18 mouse cellular contexts compared by ENCODE assay signal in the genomic region with DNA sequence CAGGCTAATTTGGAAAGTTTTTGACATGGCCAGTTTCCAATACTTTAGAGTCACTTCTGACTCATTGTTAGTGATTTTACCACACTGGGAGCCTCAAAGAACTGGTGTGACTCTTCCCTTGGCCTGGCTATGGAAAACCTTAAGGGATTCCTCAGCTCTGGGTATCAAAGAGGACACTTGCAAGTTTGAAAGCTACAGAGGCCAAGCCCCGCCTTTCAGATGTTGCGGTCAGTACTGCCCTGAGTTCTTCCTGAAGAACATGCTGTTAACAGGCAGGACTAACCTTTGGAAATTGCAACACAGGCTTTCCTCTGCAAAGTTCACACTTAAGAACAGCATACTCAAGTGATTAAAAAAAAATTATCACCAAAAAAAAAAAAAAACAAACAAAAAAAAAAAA. TPM values are rescaled to one million over a fixed set of nuclear protein-coding genes. Genes with fewer than 3 reads are reported as not detected.
DNase-seq lines count a peak whose midpoint lies in the region; ATAC-seq lines count a peak whose summit lies in the region.
"Had no signal": no experiment of that assay in that cellular context is flagged by ENCODE, and none has a peak within 500 bp of the region (broad histone marks: within the 10 kb centered on the region; RNA-seq: fewer than 3 reads in every experiment).

No protein-coding gene starts in this region.

- ATAC-seq in kidney, embryonic 14.5 days (ENCODE audit: low FRiP score, low TSS enrichment), result no peak
- ATAC-seq: inflammation-experienced regulatory T-cells, adult 6 months had no signal

- H3K36me3 ChIP-seq in kidney, embryonic 14.5 days (ENCODE audit: control insufficient read depth, insufficient read depth, low read length), result no peaks in the 10 kb centered on the region
- no peaks in the 10 kb centered on the region for H3K36me3 ChIP-seq in midbrain, embryonic 10.5 days
- H3K36me3 ChIP-seq: embryonic facial prominence, embryonic 15.5 days; hindbrain, embryonic 10.5 days; limb, embryonic 15.5 days; neural tube, embryonic 13.5 days had no signal

- no peak overlapping the region for H3K9ac ChIP-seq in kidney, embryonic 14.5 days (ENCODE audit: low read depth, low read length)
- H3K9ac ChIP-seq: embryonic facial prominence, embryonic 15.5 days; limb, embryonic 15.5 days; neural tube, embryonic 13.5 days had no signal

- peak; percentile 69 for DNase-seq in kidney, adult 8-10 months
- DNase-seq in 416B (ENCODE audit: low read depth) (peak; percentile 27), NIH3T3 (ENCODE audit: low read depth) (peak; percentile 53)
- DNase-seq in kidney, postnatal 36 days, result peak; percentile 73 to 85
- DNase-seq in yolk sac, embryonic 10.5 days (ENCODE audit: low spot score), result no peak
- DNase-seq in midbrain, embryonic 10.5 days (ENCODE audit: low spot score), result no peak
- DNase-seq: adrenal gland, postnatal 14 days; cerebellum, adult 9-10 months; gastrocnemius, postnatal 36 days; layer of hippocampus, adult 9-11 months; thymus, adult 2 months had no signal

- no peak overlapping the region for H3K4me2 ChIP-seq in kidney, embryonic 14.5 days (replicated peaks; ENCODE audit: low read depth, low read length)
- H3K4me2 ChIP-seq: embryonic facial prominence, embryonic 15.5 days; limb, embryonic 15.5 days; neural tube, embryonic 13.5 days had no signal

- no peak overlapping the region for H3K4me3 ChIP-seq in kidney, embryonic 14.5 days (ENCODE audit: low read length)
- H3K4me3 ChIP-seq in midbrain, embryonic 10.5 days, result no peak overlapping the region
- H3K4me3 ChIP-seq: embryonic facial prominence, embryonic 15.5 days; hindbrain, embryonic 10.5 days; limb, embryonic 15.5 days; neural tube, embryonic 13.5 days had no signal

- 0 out of 2 replicates have a peak, but pooled peaks cover 2% of the 10 kb centered on the region for H3K4me1 ChIP-seq in kidney, embryonic 14.5 days (ENCODE audit: control insufficient read depth, insufficient read depth, low read length)
- H3K4me1 ChIP-seq in midbrain, embryonic 10.5 days, result no peaks in the 10 kb centered on the region
- H3K4me1 ChIP-seq: embryonic facial prominence, embryonic 15.5 days; limb, embryonic 15.5 days; neural tube, embryonic 13.5 days had no signal

- H3K27ac ChIP-seq in kidney, embryonic 14.5 days (ENCODE audit: low read depth, low read length), result no peak overlapping the region
- no peak overlapping the region for H3K27ac ChIP-seq in midbrain, embryonic 10.5 days (replicated peaks)
- H3K27ac ChIP-seq: embryonic facial prominence, embryonic 15.5 days; hindbrain, embryonic 10.5 days; limb, embryonic 15.5 days; macrophage; neural tube, embryonic 13.5 days had no signal

- no peaks in the 10 kb centered on the region for H3K9me3 ChIP-seq in kidney, embryonic 14.5 days (ENCODE audit: control insufficient read depth, low read length)
- no peaks in the 10 kb centered on the region for H3K9me3 ChIP-seq in midbrain, embryonic 10.5 days (replicated peaks)
- H3K9me3 ChIP-seq: embryonic facial prominence, embryonic 15.5 days; hindbrain, embryonic 10.5 days; limb, embryonic 15.5 days; neural tube, embryonic 13.5 days had no signal

- H3K27me3 ChIP-seq in kidney, embryonic 14.5 days (ENCODE audit: control insufficient read depth, insufficient read depth, low read length), result no peaks in the 10 kb centered on the region
- no peaks in the 10 kb centered on the region for H3K27me3 ChIP-seq in midbrain, embryonic 10.5 days (ENCODE audit: low read depth, poor library complexity, severe bottlenecking)
- H3K27me3 ChIP-seq: embryonic facial prominence, embryonic 15.5 days; limb, embryonic 15.5 days; neural tube, embryonic 13.5 days had no signal

- 96% methylated on average over 2 of the region's 2 CpGs for WGBS in kidney, embryonic 14.5 days
- WGBS in midbrain, embryonic 10.5 days, result 93% methylated on average over 2 of the region's 2 CpGs

RNA-seq across cellular contexts. Expression of a gene that starts 16.7 kb away (rescaled TPM):
- polyA plus RNA-seq in kidney, embryonic 14.5 days (2014; fragmentation: Nextera tagmentation; extraction: Ambion mirVana), result 34.0 and 46.7 TPM in 2 replicates
- polyA plus RNA-seq in midbrain, embryonic 10.5 days (2016; fragmentation: Nextera tagmentation; extraction: Ambion mirVana), result 18.7 and 21.5 TPM in 2 replicates

Comparison
In these comparisons a context has a peak if more than half of its experiments do, and no peak if none do; other contexts are left out.
1. DNase-seq: peak in kidney, adult 8-10 months (2 of 2), 416B (single experiment), NIH3T3 (single experiment) and kidney, postnatal 36 days (2 of 2); none in yolk sac, embryonic 10.5 days (single experiment) and midbrain, embryonic 10.5 days (single experiment).